Mouse (Mus musculus) heart, postnatal 0 days (tissue): Measurements from ENCODE around the gene D2hgdh. TPM values are rescaled to one million over a fixed set of nuclear protein-coding genes. Genes with fewer than 3 reads are reported as not detected.

ENCODE experiments used
- ATAC-seq: fragments of 200-750 bp; cut with Nextera tagmentation; 2 replicates; pipeline ENCODE4 v1.8.0; 2017; ENCODE audit warnings: low read depth, moderate number of reproducible peaks, moderate library complexity; ENCODE audit not compliant: insufficient read depth
- DNase-seq: peaks from one replicate; pipeline ENCODE4 v3.0.0-alpha.2; 2016; ENCODE audit warnings: low spot score
- H3K27ac ChIP-seq: fragments of 300-500 bp; sonication (generic); 2 replicates; pipeline ENCODE4 v1.5.1; 2014; ENCODE audit warnings: low read depth, mild to moderate bottlenecking
- H3K27me3 ChIP-seq: fragments of 300-500 bp; sonication (generic); 2 replicates; pipeline ENCODE4 v1.6.1; 2014; ENCODE audit warnings: low read length, mixed read lengths; ENCODE audit not compliant: control insufficient read depth, insufficient read depth
- H3K36me3 ChIP-seq: fragments of 300-500 bp; sonication (generic); replicated peaks from 2 replicates; pipeline ENCODE4 v1.6.1; 2014; ENCODE audit warnings: low read length, mixed read lengths; ENCODE audit not compliant: control insufficient read depth, insufficient read depth
- H3K4me1 ChIP-seq: fragments of 300-500 bp; sonication (generic); 2 replicates; pipeline ENCODE4 v1.6.1; 2014; ENCODE audit warnings: antibody characterized with exemption; ENCODE audit not compliant: control insufficient read depth, insufficient read depth
- H3K4me2 ChIP-seq: fragments of 300-500 bp; sonication (generic); 2 replicates; pipeline ENCODE4 v1.6.1; 2014; ENCODE audit warnings: low read depth, mild to moderate bottlenecking, low read length, moderate library complexity
- H3K4me3 ChIP-seq: fragments of 300-500 bp; sonication (generic); 2 replicates; pipeline ENCODE4 v1.5.1; 2014; ENCODE audit warnings: low read depth, low read length
- H3K9ac ChIP-seq: fragments of 300-500 bp; sonication (generic); replicated peaks from 2 replicates; pipeline ENCODE4 v1.6.1; 2014; ENCODE audit warnings: low read depth, low read length, mixed read lengths
- H3K9me3 ChIP-seq: fragments of 300-500 bp; sonication (generic); replicated peaks from 2 replicates; pipeline ENCODE4 v1.6.1; 2016; ENCODE audit warnings: low read length; ENCODE audit not compliant: control insufficient read depth
- CTCF ChIP-seq: IDR thresholded peaks from 2 replicates; pipeline ENCODE4 v1.5.1; 2016; ENCODE audit warnings: antibody characterized with exemption, control low read depth, low read depth
- EP300 ChIP-seq: IDR thresholded peaks from 2 replicates; pipeline ENCODE4 v1.6.1; 2016; ENCODE audit warnings: antibody characterized with exemption, low read depth
- WGBS: fragments of 180-500 bp; shearing (Covaris S2); extraction: QIAGEN DNeasy Blood & Tissue Kit; methylation state at CpG from one replicate; pipeline ENCODE4 v1.1.7; 2014; 5-methylcytosine and 5-hydroxymethylcytosine counted together
- polyA plus RNA-seq: library from polyadenylated mRNA; unstranded; fragments of >200 nt; fragmentation: Nextera tagmentation; extraction: Ambion mirVana; gene quantifications from 2 replicates; pipeline ENCODE4 v1.2.1, GENCODE M21; 2015
- total RNA-seq: library from RNA; depleted of rRNA; stranded (reverse); fragments of >200 nt; gene quantifications from 2 replicates; pipeline ENCODE4 v1.2.3, GENCODE M21; 2014; ENCODE audit warnings: low replicate concordance

D2hgdh gene
- total and polyA plus RNA-seq, 2 experiments from 2014 or later: 13.9 to 23.8 TPM

- Histone ChIP-seq H3K4me1 (no peaks in the 10 kb centered on the region), H3K9ac (no peak overlapping the region), H3K27me3 (no peaks in the 10 kb centered on the region), H3K4me3 (no peak overlapping the region), H3K9me3 (no peaks in the 10 kb centered on the region), H3K4me2 (no peak overlapping the region), H3K27ac (no peak overlapping the region), H3K36me3 (peaks cover 76% of the 10 kb centered on the region)
- ATAC-seq (no peak), DNase-seq (no peak)
- 86% methylated on average over 7 of the region's 7 CpGs for WGBS
- no peak for TF ChIP-seq CTCF
- no peak for TF ChIP-seq EP300
Observed at GRCm38 (mm10) chr1:93818722-93819121, 6.0 kb upstream of the D2hgdh start.

- no peak overlapping the region for H3K4me3 ChIP-seq
- TF ChIP-seq EP300: no peak
- TF ChIP-seq CTCF: no peak
- H3K9ac ChIP-seq: no peak overlapping the region
- WGBS: 61% methylated on average over 3 of the region's 3 CpGs
- H3K4me2 ChIP-seq: no peak overlapping the region
- H3K27me3 ChIP-seq: no peaks in the 10 kb centered on the region
- DNase-seq (no peak), ATAC-seq (no peak)
- peaks cover 24% of the 10 kb centered on the region for H3K36me3 ChIP-seq
- no peaks in the 10 kb centered on the region for H3K9me3 ChIP-seq
- H3K4me1 ChIP-seq: 0 out of 2 replicates have a peak, but pooled peaks cover 8% of the 10 kb centered on the region
- H3K27ac ChIP-seq: 0 out of 2 replicates have a peak overlapping the region, but pooled peaks have one; percentile 95
Observed at GRCm38 (mm10) chr1:93823796-93824495, 763 bp upstream of the D2hgdh start.

- WGBS: under 1% methylated on average over 30 of the region's 30 CpGs
Observed at GRCm38 (mm10) chr1:93825105-93825674, 481 bp downstream of the D2hgdh start.

GRCm38 (mm10) chr1:93825771-93826539, 1.2 kb downstream of the D2hgdh start:
- no peak for ATAC-seq
- TF ChIP-seq EP300: no peak
- no peak for TF ChIP-seq CTCF
- Histone ChIP-seq H3K27me3 (no peaks in the 10 kb centered on the region), H3K9ac (peak overlapping the region; percentile 52), H3K27ac (peak overlapping the region; percentile 95), H3K4me2 (peak overlapping the region; percentile 79), H3K4me3 (peak overlapping the region; percentile 56), H3K36me3 (peaks cover 5% of the 10 kb centered on the region; the same call in 1 of the 2 replicates), H3K9me3 (no peaks in the 10 kb centered on the region), H3K4me1 (0 out of 2 replicates have a peak, but pooled peaks cover 8% of the 10 kb centered on the region)
- 43% methylated on average over 27 of the region's 27 CpGs for WGBS
- DNase-seq: no peak

More at GRCm38 (mm10) chr1:93825105-93825674, 481 bp downstream of the D2hgdh start:
- H3K4me2 ChIP-seq: peak overlapping the region; percentile 79
- peak; percentile 93 for DNase-seq
- peak; percentile 97 for ATAC-seq
- H3K9ac ChIP-seq: peak overlapping the region; percentile 52
- H3K9me3 ChIP-seq: no peaks in the 10 kb centered on the region
- H3K36me3 ChIP-seq: peaks cover 12% of the 10 kb centered on the region; the same call in 1 of the 2 replicates
- peak overlapping the region; percentile 95 for H3K27ac ChIP-seq
- H3K4me3 ChIP-seq: peak overlapping the region; percentile 56
- H3K4me1 ChIP-seq: 0 out of 2 replicates have a peak, but pooled peaks cover 8% of the 10 kb centered on the region
- no peaks in the 10 kb centered on the region for H3K27me3 ChIP-seq
- TF ChIP-seq EP300 (no peak; the same call in 1 of the 2 replicates), CTCF (peak; percentile 33)

- whole genome bisulfite sequencing: 93% methylated on average over 9 of the region's 9 CpGs
- Histone ChIP-seq H3K27ac (no peak overlapping the region), H3K9me3 (no peaks in the 10 kb centered on the region), H3K27me3 (no peaks in the 10 kb centered on the region), H3K4me2 (no peak overlapping the region), H3K9ac (no peak overlapping the region), H3K4me1 (0 out of 2 replicates have a peak, but pooled peaks cover 8% of the 10 kb centered on the region), H3K4me3 (no peak overlapping the region), H3K36me3 (no peaks in the 10 kb centered on the region)
- DNase-seq (no peak), ATAC-seq (no peak)
- TF ChIP-seq EP300 (no peak), CTCF (no peak)
Observed at GRCm38 (mm10) chr1:93826540-93826835, 1.8 kb downstream of the D2hgdh start.
